Mouse (Mus musculus) small intestine, adult 2 months (tissue): ENCODE results near the gene Pcbp2.

Experiments
- CTCF ChIP-seq: fragments of 200-500 bp; IDR thresholded peaks from 2 replicates; pipeline ENCODE4 v1.5.1; 2012; ENCODE audit warnings: low read depth, mild to moderate bottlenecking, control low read depth, inconsistent platforms, low read length, moderate library complexity, mixed read lengths; ENCODE audit not compliant: insufficient replicate concordance, insufficient read length; ENCODE audit errors: extremely low read depth
- POLR2A ChIP-seq: fragments of 200-500 bp; IDR thresholded peaks from 2 replicates; pipeline ENCODE4 v1.6.1; 2012; ENCODE audit warnings: low read depth, mild to moderate bottlenecking, control low read depth, inconsistent platforms, low read length, moderate library complexity

- no peak for TF ChIP-seq CTCF
- TF ChIP-seq POLR2A: no peak
Observed at GRCm38 (mm10) chr15:102530566-102530965, 60.2 kb downstream of the Pcbp2 start.
